ENCODE assay signal across 26 mouse cellular contexts in the genomic region with DNA sequence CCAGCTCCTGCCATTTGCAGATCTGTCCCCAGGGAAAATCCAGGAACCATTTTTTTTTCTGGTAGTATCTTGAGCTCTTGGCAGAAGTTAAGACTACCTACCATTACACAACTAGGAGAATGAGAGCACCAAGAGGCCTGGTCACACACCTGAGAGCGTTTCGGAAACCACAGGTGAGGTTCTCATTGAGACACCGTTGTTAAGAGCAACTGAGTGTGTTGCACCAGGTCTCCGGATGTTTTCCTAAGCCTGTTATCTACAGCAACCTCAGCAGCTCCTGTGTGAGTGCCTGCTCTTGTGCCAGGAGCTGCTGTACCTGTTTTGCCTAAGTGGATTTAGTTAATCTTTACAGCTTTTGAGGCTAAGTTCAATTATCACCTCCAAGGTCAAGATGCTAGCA.
A peak's percentile ranks its signal among the peaks of the same experiment; 100 is the strongest.
DNase-seq lines count a peak whose midpoint lies in the region; ATAC-seq and TF ChIP-seq lines count a peak whose summit lies in the region.
"Had no signal": no experiment of that assay in that cellular context is flagged by ENCODE, and none has a peak within 500 bp of the region (broad histone marks: within the 10 kb centered on the region; RNA-seq: fewer than 3 reads in every experiment).

No protein-coding gene starts in this region.

- H3K9me3 ChIP-seq in stomach, embryonic 15.5 days = no peaks in the 10 kb centered on the region
- H3K9me3 ChIP-seq in intestine, embryonic 15.5 days = no peaks in the 10 kb centered on the region
- H3K9me3 ChIP-seq: embryonic facial prominence, embryonic 13.5 days; heart, embryonic 13.5 days; hindbrain, embryonic 12.5 days; liver, embryonic 12.5 days; midbrain, embryonic 13.5 days; neural tube, embryonic 13.5 days had no signal

- DNase-seq in gonadal fat pad, adult 2 months (ENCODE audit: low read depth) = peak; percentile 38
- DNase-seq in lung, adult 2 months = peak; percentile 17
- DNase-seq in lung, postnatal 10 days = peak; percentile 21
- DNase-seq in gastrocnemius, postnatal 10 days = no peak
- no peak for DNase-seq in right cerebral cortex, postnatal 25 days
- DNase-seq: adrenal gland, postnatal 25 days; B cell, adult 2 months; cerebellum, adult 11-12 months; cerebellum, adult 9-11 months; gastrocnemius, adult 2 months; heart, postnatal 10 days; kidney, postnatal 36 days; layer of hippocampus, postnatal 36 days; left cerebral cortex, postnatal 4 days; thymus, postnatal 14 days had no signal

- no peak overlapping the region for H3K9ac ChIP-seq in stomach, embryonic 15.5 days
- H3K9ac ChIP-seq in intestine, embryonic 15.5 days = no peak overlapping the region
- H3K9ac ChIP-seq: embryonic facial prominence, embryonic 13.5 days; heart, embryonic 13.5 days; hindbrain, embryonic 12.5 days; liver, embryonic 12.5 days; midbrain, embryonic 13.5 days; neural tube, embryonic 13.5 days had no signal

- WGBS in lung, adult 2 months = 75% methylated on average over 4 of the region's 4 CpGs
- WGBS in stomach, embryonic 15.5 days = 84% methylated on average over 4 of the region's 4 CpGs
- 81% methylated on average over 4 of the region's 4 CpGs for WGBS in intestine, embryonic 15.5 days

- ATAC-seq in stomach, embryonic 15.5 days (ENCODE audit: insufficient read depth, low FRiP score, low read depth) = 0 out of 2 replicates have a peak, but pooled peaks have one; percentile 50
- no peak for ATAC-seq in intestine, embryonic 15.5 days
- ATAC-seq: forebrain, embryonic 16.5 days; intestine, postnatal 0 days; liver, embryonic 12.5 days; midbrain, embryonic 13.5 days had no signal

- H3K36me3 ChIP-seq in stomach, embryonic 15.5 days = no peaks in the 10 kb centered on the region
- H3K36me3 ChIP-seq in intestine, embryonic 15.5 days = no peaks in the 10 kb centered on the region
- H3K36me3 ChIP-seq: hindbrain, embryonic 12.5 days; midbrain, embryonic 13.5 days; neural tube, embryonic 13.5 days had no signal

- peaks cover 4% of the 10 kb centered on the region; the same call in 1 of the 2 replicates for H3K27me3 ChIP-seq in stomach, embryonic 15.5 days (replicated peaks)
- 0 out of 2 replicates have a peak, but pooled peaks cover 6% of the 10 kb centered on the region for H3K27me3 ChIP-seq in intestine, embryonic 15.5 days (replicated peaks)
- H3K27me3 ChIP-seq: heart, embryonic 13.5 days; liver, embryonic 12.5 days had no signal

- no peak overlapping the region for H3K4me3 ChIP-seq in lung, adult 2 months (replicated peaks; ENCODE audit: extremely low read depth, low read depth, low read length)
- H3K4me3 ChIP-seq in stomach, embryonic 15.5 days (replicated peaks) = no peak overlapping the region
- no peak overlapping the region for H3K4me3 ChIP-seq in intestine, embryonic 15.5 days (replicated peaks)
- H3K4me3 ChIP-seq: embryonic facial prominence, embryonic 13.5 days; gastrocnemius, adult 2 months; heart, embryonic 13.5 days; hindbrain, embryonic 12.5 days; liver, embryonic 12.5 days; midbrain, embryonic 13.5 days; neural tube, embryonic 13.5 days had no signal

- H3K4me1 ChIP-seq in lung, adult 2 months (ENCODE audit: control insufficient read depth, insufficient read depth, low read length) = peaks cover 2% of the 10 kb centered on the region
- H3K4me1 ChIP-seq in stomach, embryonic 15.5 days = no peaks in the 10 kb centered on the region
- no peaks in the 10 kb centered on the region for H3K4me1 ChIP-seq in intestine, embryonic 15.5 days (replicated peaks)
- H3K4me1 ChIP-seq: embryonic facial prominence, embryonic 13.5 days; hindbrain, embryonic 12.5 days; midbrain, embryonic 13.5 days; neural tube, embryonic 13.5 days had no signal

- no peak overlapping the region for H3K27ac ChIP-seq in stomach, embryonic 15.5 days
- no peak overlapping the region for H3K27ac ChIP-seq in intestine, embryonic 15.5 days
- H3K27ac ChIP-seq: embryonic facial prominence, embryonic 13.5 days; gastrocnemius, adult 2 months; heart, embryonic 13.5 days; hindbrain, embryonic 12.5 days; liver, embryonic 12.5 days; macrophage; midbrain, embryonic 13.5 days; neural tube, embryonic 13.5 days had no signal

- TF ChIP-seq CTCF in lung, adult 2 months (IDR thresholded peaks at IDR 0.05; ENCODE audit: insufficient read depth, low read length) = no peak

- no peak overlapping the region for H3K4me2 ChIP-seq in stomach, embryonic 15.5 days
- no peak overlapping the region for H3K4me2 ChIP-seq in intestine, embryonic 15.5 days (replicated peaks)
- H3K4me2 ChIP-seq: embryonic facial prominence, embryonic 13.5 days; heart, embryonic 13.5 days; hindbrain, embryonic 12.5 days; liver, embryonic 12.5 days; midbrain, embryonic 13.5 days; neural tube, embryonic 13.5 days had no signal

- no peak for TF ChIP-seq POLR2A in lung, adult 2 months (IDR thresholded peaks at IDR 0.05; ENCODE audit: borderline replicate concordance, extremely low read depth, low read depth, low read length)

Comparison
In these comparisons a context has a peak if more than half of its experiments do, and no peak if none do; other contexts are left out.
1. DNase-seq: peak in gonadal fat pad, adult 2 months (single experiment), lung, adult 2 months (single experiment) and lung, postnatal 10 days (single experiment); none in gastrocnemius, postnatal 10 days (single experiment) and right cerebral cortex, postnatal 25 days (single experiment).